Mouse (Mus musculus): ENCODE measurements around the gene Hsd3b7.
"Not testable (repeated sequence)": the region's sequence is repeated elsewhere in the genome, so short reads cannot be mapped to it uniquely, and the experiment has no call there.

The Hsd3b7 gene

DNA sequence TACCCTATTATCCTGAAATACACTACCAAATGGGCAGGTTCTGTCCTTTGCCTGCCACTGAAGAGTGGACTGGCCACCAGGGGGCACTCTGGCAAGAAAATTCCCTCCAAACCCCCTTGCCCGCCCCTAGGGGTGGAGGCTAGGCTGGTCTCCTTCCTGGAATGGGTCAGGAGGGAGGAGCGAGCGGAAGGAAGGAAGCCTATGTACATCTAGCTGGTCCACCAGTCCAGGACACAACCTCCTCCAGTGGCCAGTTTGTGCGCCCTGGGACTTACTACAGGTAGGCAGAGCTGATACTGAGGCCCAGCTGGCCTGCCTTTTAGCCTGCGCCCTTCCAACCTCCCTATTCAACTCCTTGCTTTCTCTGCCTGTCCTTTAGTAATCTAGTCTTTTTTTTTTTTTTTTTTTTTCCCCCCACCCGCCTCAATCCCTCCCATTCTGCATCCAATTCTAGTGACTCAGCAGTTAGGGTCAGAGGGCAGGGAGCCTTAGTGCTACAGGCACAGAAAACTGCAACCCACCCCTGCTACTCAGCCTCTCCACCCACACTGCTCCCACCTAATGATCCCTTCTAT lies at the start of gene Hsd3b7:
TSS of gene Hsd3b7 (plus strand) at position 170 of the 575 bp plus-strand sequence.
- DNase-seq (ENCODE audit: inconsistent ontology term), result peak; percentile 94

DNA sequence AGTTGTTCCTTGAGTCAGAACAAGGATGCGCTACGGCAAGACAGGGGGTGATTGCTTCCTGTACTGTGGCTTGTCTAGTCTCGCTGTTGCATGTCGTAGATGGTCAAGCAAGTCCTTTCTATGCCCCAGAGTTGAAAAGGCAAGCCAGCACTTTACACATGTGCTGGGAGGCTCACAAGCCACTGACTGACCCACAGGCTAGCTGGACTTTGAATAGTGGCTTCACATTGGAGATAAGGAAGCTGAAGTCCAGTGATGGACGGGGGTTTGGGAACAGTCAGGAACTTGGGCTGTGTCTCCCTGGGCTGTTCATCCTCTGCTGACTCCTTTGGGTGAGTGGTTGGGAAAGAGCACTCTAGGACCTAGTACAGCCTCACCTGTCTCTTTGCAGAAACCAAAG lies 48.8 kb upstream of the Hsd3b7 start:
- no peak for DNase-seq (ENCODE audit: inconsistent ontology term)

DNA sequence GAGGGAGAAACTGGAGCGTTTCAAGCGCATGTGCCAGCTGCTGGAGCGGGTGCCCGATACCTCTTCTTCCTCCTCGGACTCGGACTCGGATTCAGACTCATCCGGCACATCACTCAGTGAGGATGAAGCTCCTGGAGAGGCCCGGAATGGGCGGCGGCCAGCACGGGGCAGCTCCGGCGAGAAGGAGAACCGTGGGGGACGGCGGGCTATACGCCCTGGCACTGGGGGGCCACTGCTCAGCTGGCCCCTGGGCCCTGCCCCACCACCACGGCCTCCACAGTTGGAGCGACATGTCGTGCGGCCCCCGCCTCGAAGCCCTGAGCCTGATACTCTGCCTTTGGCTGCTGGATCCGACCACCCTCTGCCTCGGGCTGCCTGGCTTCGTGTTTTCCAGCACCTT lies 48.3 kb upstream of the Hsd3b7 start:
- DNase-seq (ENCODE audit: inconsistent ontology term), result no peak

DNA sequence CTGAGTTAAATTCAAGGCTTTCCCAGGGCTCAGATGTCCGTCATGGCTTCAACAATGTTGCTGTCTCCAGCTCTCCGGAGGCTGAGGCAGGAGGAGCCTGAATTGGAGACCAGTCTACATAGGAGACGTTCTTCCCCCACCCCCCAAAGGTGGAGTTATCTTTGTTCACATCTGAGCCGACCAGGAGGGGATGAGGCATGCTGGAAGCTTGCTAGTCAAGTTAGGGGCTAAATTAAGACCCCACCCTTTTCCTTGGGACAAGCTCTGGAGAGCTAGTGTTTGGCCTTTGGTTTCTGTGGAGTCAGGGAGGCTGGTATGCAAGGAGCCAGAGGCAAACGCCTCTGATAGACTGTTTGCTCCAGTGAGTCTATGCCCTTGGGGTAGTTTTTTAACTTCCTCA lies 47.2 kb upstream of the Hsd3b7 start:
- DNase-seq (ENCODE audit: inconsistent ontology term), result no peak

DNA sequence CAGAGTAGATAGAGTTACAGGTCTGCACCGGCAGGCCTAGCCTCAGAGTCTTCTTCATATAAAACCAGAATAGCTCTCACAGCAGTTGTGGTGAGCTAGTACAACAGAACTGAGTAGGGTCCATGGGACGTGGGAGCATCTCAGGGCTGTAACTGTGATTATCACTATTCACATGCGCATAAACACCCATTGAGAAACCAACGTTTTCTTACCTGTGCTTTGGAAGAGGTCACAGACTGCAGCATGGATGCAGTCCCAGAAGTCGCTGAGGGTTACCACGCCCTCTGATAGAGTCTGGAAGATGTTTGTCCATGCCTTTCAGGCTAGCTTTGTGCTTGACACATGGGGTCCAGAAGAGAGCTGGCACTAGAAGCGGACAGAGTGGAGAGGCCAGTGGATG lies 46.7 kb upstream of the Hsd3b7 start:
- no peak for DNase-seq (ENCODE audit: inconsistent ontology term)

DNA sequence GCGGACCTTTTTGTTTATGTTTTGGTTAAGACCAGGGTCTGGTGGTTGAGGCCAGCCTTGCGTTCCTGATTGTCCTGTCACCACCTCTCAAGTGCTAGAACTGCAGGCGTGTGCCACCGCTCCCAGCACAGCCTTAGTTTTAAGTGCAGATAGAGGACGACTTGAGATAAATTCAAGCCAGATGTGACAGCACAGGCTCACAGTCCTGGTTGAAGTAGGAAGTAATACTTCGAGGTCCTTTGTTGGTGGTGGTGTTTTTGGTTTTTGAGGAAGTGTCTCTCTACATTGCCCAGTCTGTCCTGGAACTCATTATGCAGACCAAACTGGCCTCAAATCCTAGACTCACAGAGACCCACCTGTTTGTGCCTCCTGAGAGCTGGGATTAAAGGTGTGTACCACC lies 40.7 kb upstream of the Hsd3b7 start:
- DNase-seq (ENCODE audit: inconsistent ontology term), result no peak

DNA sequence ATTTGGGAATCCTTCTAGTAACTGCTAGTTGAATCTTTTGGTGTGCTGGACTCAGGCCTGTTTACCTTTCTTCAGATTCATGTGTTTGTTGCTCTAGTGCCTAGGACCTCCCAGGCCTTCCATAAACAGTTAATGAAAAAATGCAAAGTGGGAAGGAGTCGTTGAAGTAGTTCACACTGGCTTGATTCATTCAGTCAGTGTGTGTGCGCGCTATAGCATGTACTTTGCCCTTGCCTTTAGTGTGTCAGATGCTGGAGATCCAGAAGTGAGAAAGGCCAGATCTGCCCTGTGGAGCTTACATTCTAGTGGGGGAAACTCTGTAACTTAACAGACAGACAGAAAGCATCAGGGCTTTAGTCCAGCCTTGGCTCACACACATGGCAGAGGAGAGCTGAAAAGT lies 39.9 kb upstream of the Hsd3b7 start:
- no peak for DNase-seq (ENCODE audit: inconsistent ontology term)

DNA sequence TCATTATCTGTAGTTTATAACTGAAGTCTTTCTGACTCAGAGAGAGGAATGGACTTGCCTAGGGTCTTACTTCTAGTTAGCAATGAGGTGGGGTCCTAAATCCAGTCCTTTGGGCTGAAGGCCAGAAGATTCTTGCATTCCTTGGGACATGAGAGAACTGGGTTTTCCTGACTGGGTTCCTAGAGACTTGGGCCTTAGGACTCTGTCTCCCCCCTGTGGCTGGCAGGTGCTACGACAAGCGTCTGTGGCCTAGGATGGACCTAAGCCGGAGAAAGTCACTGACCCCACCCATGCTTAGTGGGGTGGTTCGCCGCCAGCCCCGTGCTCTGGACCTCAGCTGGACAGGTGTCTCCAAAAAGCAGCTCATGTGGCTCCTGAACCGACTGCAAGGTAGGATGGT lies 39.4 kb upstream of the Hsd3b7 start:
- DNase-seq (ENCODE audit: inconsistent ontology term), result peak; percentile 56

DNA sequence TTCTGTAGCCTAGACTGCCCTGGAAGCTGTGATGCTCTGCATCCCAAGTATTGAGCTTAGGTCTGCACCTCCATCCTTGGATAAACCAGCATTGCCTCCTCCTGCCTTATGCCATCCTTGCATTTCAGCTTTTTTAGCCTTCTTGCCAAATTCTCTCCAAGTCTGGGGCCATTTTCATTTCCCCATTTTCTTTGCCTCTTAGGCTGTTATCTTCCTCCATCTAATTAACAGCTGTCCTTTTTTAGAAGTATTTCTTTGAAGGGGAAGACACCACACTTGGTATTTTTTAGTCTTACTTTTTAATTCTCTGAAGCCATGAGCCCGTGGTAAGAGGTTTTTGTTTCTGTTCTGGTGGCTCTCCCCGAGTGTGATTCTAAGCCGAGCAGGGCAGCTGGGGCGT lies 36.8 kb upstream of the Hsd3b7 start:
- DNase-seq (ENCODE audit: inconsistent ontology term), result no peak

DNA sequence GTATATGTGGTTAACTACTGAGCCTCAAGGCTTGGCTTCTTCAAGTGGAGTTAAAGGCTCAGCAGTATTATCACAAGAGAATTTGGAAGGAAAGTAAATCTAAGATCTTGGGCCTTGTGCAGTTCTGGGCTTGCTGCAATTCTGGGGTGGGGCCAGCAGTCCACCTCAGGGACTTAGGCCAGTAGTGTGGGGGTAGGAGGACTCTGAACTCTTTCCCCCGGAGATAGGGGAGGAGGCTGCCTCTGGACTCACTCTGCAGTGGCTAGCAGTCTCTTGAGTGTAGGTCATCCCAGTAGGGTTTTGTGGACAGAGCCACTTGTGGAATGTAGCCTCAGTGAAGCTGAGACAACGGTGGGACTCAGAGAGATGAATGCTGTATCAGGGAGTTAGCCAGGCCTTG lies 34.6 kb upstream of the Hsd3b7 start:
- no peak for DNase-seq (ENCODE audit: inconsistent ontology term)

DNA sequence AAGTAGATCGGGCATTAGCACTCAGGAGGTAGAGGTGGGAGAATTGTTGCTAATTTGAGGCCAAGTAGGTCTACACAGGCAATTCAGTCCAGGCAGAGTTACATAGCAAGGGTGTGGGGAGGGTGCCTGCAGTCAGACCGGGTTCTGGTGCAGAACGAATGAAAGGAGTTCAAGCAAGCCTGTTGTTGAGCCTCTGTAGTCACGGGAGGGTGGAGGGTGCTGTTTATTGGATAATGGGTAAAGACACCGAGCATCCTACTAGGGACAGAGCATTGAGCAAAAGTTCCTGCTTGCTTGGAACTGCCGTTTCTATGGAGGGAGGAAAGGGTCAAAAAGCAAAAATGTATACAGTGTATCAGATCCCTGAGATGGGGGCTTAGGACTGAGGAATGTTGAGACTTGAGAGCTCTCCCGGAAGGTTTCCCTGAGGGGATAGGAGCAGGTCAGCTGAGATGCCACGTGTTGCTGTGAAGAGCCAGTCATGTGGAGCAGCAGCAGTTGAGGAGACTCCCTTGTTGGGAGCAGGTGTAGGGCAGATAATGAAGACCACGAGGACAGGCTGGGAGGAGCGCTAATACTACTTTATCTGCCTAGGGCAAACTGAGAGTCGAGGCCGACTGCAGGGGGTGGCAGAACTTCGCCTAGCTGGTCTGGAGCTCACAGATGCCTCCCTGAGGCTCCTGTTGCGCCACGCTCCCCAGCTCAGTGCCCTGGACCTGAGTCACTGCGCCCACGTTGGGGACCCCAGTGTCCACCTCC lies 33.4 kb upstream of the Hsd3b7 start:
- DNase-seq (ENCODE audit: inconsistent ontology term), result no peak

DNA sequence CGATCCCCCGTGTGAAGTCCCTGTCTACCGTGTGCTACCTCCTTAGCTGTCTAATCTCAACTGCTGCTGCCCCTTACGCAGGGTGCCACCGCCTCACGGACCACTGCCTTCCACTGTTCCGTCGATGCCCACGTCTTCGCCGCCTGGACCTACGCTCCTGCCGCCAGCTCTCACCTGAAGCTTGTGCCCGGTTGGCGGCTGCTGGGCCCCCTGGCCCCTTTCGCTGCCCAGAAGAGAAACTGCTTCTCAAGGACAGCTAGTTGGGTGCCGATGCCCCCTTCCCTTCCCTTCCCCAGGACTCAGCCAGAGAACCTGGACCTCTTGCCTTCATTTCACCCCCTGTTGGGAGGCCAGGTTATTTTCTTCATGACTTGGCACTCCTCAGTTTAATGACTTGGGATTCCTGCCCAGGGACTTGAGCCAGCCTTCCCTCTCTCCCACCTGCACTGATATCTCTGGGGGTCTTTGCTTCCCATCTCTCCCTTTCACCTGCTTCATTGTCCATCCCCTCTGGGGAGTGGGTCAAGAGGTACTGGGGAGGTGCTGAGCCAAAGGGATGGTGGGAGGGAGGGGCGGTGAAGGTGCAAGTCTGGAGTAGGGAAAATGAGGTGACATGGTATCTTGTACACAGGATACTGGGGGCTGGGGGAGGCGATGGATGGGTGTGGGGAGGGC lies 32.6 kb upstream of the Hsd3b7 start:
- no peak for DNase-seq (ENCODE audit: inconsistent ontology term)

DNA sequence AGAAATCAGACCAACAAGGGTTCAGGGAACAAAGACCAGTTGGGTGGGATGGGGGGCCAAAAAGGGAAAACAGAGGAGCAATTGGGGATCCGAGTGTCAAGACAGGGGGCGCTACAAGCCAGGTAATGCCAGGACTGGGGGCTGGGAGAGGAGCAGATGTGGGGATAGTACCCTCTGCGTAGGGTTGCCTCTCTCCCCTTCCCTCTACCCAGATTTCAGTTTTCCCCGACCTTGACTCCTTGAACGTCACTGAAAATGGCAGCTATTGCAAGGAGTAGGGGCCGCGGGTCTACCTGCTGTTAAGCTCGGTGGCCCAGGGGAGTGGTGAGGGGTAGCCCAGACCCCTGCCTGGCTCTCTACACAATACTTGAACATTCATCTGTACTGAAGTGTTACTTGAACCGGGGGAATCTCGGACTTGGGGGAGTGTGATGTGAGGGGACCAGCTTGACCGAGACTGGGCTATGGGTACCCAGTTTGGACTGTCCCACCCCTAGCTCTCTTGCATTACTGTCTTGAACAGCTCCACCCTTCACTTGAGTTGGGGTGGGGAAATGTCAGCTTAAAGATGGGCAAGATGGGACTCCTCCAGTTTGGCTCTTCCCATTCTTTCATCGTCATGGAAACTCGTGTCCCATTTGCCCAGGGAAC lies 31.9 kb upstream of the Hsd3b7 start:
- DNase-seq (ENCODE audit: inconsistent ontology term), result no peak

DNA sequence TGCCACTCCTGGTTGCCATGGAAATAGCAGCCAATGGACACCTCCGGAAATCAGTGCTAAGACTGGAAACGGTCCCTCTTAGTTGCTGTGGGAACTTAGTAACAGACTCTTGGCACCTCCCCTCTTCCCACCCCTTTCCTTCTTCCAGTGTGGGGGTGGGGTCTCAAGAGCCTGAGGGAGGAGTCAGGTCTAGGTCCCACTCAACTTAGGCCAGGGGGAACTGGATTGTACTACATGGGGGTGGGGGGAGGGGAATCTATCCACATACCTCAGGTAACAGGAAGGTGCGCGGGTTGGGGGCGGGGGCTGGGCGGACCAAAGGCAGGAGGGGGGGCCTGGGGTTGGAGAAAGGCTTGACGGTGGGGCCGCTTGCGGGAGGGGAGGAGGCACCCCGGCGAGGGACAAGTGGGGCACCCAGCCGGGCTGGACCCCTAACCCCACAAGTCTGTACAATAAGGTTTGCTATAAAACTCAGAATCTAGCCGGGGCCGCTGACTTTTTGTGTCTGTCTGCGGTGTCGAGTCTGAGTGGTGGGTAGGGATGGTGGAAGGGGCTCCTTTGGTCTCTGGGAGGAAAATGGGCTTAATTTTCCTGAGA lies 31.3 kb upstream of the Hsd3b7 start:
- peak; percentile 99 for DNase-seq (ENCODE audit: inconsistent ontology term)

DNA sequence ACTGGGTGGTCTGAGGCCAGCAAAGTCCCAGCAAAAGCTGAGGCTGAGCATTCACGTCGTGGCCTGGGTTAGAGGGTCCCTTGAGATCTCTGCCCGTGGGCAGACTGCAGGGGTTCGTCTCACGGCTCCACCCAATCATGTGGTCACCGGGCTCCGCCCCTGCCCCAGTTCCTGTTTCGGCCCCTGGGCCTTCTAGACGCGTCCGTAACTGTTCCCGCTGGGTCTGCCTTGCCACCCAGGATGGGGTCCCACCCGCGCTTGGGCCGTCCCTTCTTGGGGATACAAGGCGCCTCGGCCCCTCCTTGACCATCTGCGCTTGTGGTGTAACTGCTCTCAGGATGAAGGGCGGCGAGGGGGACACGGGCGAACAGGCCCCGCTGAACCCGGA lies 30.8 kb upstream of the Hsd3b7 start, which contains the start of gene Orai3:
TSS of gene Orai3 (plus strand) at position 165 of the 388 bp plus-strand sequence.
- DNase-seq (ENCODE audit: inconsistent ontology term), result peak; percentile 90

DNA sequence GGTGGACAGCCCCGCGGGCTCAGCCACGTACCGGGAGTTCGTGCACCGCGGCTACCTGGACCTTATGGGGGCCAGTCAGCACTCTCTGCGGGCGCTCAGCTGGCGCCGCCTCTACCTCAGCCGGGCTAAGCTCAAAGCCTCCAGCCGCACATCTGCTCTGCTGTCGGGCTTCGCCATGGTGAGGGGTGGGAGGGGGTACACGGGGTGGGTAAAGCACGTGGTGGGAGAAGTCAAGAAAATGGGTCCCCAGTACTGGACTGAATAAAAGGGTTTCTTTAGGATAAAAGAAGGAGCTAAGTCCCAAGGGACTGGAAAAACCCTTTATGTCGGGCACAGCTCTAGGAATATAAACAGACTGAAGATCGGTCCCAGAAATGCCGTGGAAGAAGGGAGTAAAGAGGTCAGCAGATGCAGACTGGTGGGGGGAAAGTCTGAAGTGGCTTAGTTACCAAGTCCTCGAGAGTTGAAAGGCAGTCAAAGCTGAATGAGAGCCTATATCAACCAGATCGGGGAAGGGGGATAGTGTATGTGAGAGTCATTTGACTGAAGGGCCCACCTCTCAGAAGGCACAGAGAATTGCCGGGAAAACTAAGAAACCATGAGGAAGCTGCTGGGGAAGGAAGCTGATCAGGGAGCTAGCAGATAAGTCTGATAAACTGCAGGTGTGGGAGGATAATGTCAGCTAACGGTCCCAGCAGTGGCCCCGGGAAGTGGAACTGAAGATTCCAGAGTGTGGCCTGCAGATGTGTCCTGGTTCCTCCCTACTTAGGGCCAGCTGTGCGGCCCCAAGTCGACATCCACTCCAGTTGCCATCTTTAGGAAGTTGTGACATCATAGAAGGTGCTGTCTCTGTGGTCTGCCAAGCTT lies 30.1 kb upstream of the Hsd3b7 start:
- DNase-seq (ENCODE audit: inconsistent ontology term), result peak; percentile 10

DNA sequence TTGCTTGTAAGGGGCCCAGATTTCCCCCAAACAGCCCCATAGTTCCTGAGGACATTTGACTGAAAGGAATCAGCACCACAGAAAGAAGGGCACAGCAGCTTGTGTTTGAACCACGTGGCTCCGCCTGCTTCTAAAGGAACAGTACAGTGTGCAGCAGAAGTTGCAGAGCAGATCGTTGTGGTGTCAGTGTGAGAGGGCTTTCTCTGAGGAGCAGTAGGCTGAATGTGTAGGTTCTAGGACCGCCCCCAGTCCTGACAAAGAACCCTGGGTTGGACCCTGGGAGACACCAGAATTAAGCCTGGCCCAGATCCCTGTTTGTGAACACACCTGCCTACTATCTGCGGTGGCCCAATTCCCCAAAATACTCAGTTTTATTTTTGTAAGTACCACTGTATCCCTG lies 29.1 kb upstream of the Hsd3b7 start:
- no peak for DNase-seq (ENCODE audit: inconsistent ontology term)

DNA sequence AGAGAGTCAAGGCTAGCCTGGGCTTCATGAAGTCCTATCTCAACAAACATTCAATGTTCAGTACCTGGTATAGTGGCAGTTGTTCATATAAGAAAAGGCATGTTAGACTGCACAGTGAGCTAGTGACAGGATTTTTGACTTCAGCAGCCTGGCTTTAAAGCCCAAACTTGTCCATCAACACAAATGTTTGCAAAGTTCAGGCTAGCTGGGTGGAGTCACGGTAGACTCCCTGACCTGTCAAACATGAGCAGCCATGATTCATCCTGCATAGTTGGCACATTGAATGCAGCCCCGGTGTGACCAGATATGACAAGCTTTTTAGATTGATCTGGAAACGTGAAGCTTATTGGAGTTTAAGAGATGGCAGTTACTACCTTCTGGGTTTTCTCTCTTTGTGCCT lies 28.3 kb upstream of the Hsd3b7 start:
- peak; percentile 23 for DNase-seq (ENCODE audit: inconsistent ontology term)

DNA sequence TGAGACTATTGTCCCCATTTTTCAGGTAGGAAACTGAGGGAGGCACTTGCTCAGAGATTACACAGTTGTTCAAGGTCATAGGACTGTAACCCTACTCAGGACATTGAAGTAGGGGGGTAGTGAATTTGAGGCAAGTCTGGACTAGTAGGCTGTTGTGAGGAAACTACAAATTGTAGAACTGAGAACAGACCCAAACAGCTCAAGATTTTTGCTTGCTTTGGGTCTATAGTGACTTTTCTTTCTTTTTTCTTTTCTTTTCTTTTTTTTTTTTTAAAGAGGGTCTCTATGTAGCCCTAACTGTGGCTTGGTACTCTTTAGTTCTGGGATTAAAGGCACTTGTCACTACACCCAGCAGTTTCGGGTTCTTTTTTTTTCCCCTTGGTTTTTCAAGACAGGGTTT lies 27.8 kb upstream of the Hsd3b7 start:
- no peak for DNase-seq (ENCODE audit: inconsistent ontology term)

DNA sequence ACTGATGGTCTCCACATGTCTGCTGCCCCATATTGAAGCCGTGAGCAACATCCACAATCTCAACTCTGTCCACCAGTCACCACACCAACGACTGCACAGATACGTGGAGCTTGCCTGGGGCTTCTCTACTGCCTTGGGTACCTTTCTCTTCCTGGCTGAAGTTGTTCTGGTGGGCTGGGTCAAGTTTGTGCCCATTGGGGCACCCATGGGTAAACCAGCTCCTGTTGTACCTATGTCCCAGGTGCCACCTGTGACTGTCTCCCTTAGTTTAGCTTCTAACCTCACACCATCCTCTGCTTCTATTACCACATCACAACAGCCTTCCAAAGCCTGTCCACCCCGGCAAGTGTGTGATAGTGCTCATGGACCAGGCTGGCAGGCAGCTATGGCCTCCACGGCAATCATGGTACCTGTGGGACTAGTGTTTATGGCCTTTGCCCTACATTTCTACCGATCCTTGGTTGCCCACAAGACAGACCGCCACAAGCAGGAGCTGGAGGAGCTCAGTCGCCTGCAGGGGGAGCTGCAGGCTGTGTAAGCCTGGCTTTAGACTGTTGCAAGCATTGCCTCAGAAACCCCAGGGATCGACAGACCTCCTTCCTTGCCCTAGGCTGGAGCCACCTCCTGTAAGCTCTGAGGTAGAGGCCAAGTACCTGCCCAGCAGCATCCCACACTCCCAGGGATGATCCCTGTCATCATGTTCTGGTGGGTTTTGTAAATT lies 26.6 kb upstream of the Hsd3b7 start:
- DNase-seq (ENCODE audit: inconsistent ontology term), result peak; percentile 38

DNA sequence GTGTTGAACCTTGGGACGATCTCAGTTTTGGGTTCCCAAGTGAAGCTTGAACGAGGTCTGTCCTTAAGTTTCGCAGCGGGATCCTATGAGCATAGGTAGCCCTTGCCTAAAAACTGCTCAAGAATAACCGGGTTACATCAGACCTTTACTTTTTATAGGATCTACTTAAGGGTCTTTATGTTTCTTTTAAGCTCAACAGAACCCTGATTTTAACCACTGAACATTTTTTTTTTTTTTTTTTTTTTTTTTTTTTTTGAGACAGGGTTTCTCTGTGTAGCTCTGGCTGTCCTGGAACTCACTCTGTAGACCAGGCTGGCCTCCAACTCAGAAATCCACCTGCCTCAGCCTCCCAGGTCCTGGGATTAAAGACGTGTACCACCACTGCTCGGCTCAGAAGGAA lies 24.6 kb upstream of the Hsd3b7 start:
- not testable (repeated sequence) for DNase-seq (ENCODE audit: inconsistent ontology term)
